Mouse (Mus musculus) forebrain, embryonic 14.5 days (tissue): Measurements from ENCODE around the gene Pigm. TPM values are rescaled to one million over a fixed set of nuclear protein-coding genes. Genes with fewer than 3 reads are reported as not detected.

ENCODE experiments used
- ATAC-seq: fragments of 200-750 bp; cut with Nextera tagmentation; 2 replicates; pipeline ENCODE4 v1.8.0; 2017; ENCODE audit warnings: mild to moderate bottlenecking, moderate library complexity
- DNase-seq: peaks from one replicate; pipeline ENCODE4 v3.0.0-alpha.2; 2015; ENCODE audit warnings: low spot score
- H3K27ac ChIP-seq: fragments of 300-500 bp; sonication (generic); 2 replicates; pipeline ENCODE4 v1.5.1; 2014; ENCODE audit warnings: low read depth, mild to moderate bottlenecking, control low read depth, low read length, moderate library complexity
- H3K27me3 ChIP-seq: fragments of 300-500 bp; sonication (generic); replicated peaks from 2 replicates; pipeline ENCODE4 v1.6.1; 2014; ENCODE audit warnings: low read length, control low read depth, mixed read lengths; ENCODE audit not compliant: control insufficient read depth, insufficient read depth
- H3K36me3 ChIP-seq: fragments of 300-500 bp; sonication (generic); 2 replicates; pipeline ENCODE4 v1.6.1; 2014; ENCODE audit warnings: low read length, control low read depth; ENCODE audit not compliant: control insufficient read depth, insufficient read depth
- H3K4me1 ChIP-seq: fragments of 300-500 bp; sonication (generic); 2 replicates; pipeline ENCODE4 v1.6.1; 2014; ENCODE audit warnings: antibody characterized with exemption, low read length, control low read depth; ENCODE audit not compliant: control insufficient read depth, insufficient read depth
- H3K4me2 ChIP-seq: fragments of 300-500 bp; sonication (generic); 2 replicates; pipeline ENCODE4 v1.6.1; 2014; ENCODE audit warnings: mild to moderate bottlenecking, control low read depth, low read length
- H3K4me3 ChIP-seq: fragments of 300-500 bp; sonication (generic); 2 replicates; pipeline ENCODE4 v1.5.1; 2014; ENCODE audit warnings: low read depth, low read length, control low read depth
- H3K9ac ChIP-seq: fragments of 300-500 bp; sonication (generic); 2 replicates; pipeline ENCODE4 v1.6.1; 2014; ENCODE audit warnings: mild to moderate bottlenecking, low read length, control low read depth, moderate library complexity
- H3K9me3 ChIP-seq: fragments of 300-500 bp; sonication (generic); replicated peaks from 2 replicates; pipeline ENCODE4 v1.6.1; 2016; ENCODE audit warnings: low read length, control low read depth, mixed read lengths; ENCODE audit not compliant: control insufficient read depth
- WGBS: fragments of 180-500 bp; shearing (Covaris S2); extraction: QIAGEN DNeasy Blood & Tissue Kit; methylation state at CpG from one replicate; pipeline ENCODE4 v1.1.7; 2014; 5-methylcytosine and 5-hydroxymethylcytosine counted together
- polyA plus RNA-seq: library from polyadenylated mRNA; unstranded; fragments of >200 nt; fragmentation: Nextera tagmentation; extraction: Ambion mirVana; gene quantifications from 2 replicates; pipeline ENCODE4 v1.2.1, GENCODE M21; 2014

Pigm gene
- polyA plus RNA-seq, 1 experiment from 2014 or later: 5.1 TPM

- Histone ChIP-seq H3K27ac (no peak overlapping the region), H3K4me1 (no peaks in the 10 kb centered on the region), H3K36me3 (no peaks in the 10 kb centered on the region), H3K4me2 (no peak overlapping the region), H3K9ac (no peak overlapping the region), H3K9me3 (no peaks in the 10 kb centered on the region), H3K4me3 (no peak overlapping the region), H3K27me3 (no peaks in the 10 kb centered on the region)
- ATAC-seq (no peak), DNase-seq (no peak)
- WGBS: 65% methylated on average over 4 of the region's 4 CpGs
Measured at GRCm38 (mm10) chr1:172431836-172432586, 55.7 kb downstream of the Pigm start.

GRCm38 (mm10) chr1:172432587-172432955, 56.2 kb downstream of the Pigm start:
- Histone ChIP-seq H3K9ac (no peak overlapping the region), H3K27me3 (no peaks in the 10 kb centered on the region), H3K27ac (no peak overlapping the region), H3K9me3 (no peaks in the 10 kb centered on the region), H3K4me3 (no peak overlapping the region), H3K4me1 (no peaks in the 10 kb centered on the region), H3K4me2 (no peak overlapping the region), H3K36me3 (no peaks in the 10 kb centered on the region)
- DNase-seq: no peak
- ATAC-seq: no peak
- WGBS: 88% methylated on average over 3 of the region's 3 CpGs

- 93% methylated on average over 20 of the region's 20 CpGs for WGBS
- no peaks in the 10 kb centered on the region for H3K9me3 ChIP-seq
Measured at GRCm38 (mm10) chr1:172433012-172433850, 56.9 kb downstream of the Pigm start.

More at GRCm38 (mm10) chr1:172433012-172433850, 56.9 kb downstream of the Pigm start:
- Histone ChIP-seq H3K4me2 (no peak overlapping the region), H3K4me3 (no peak overlapping the region), H3K9ac (no peak overlapping the region), H3K4me1 (no peaks in the 10 kb centered on the region), H3K27me3 (no peaks in the 10 kb centered on the region), H3K36me3 (no peaks in the 10 kb centered on the region), H3K27ac (no peak overlapping the region)
- DNase-seq: no peak
- ATAC-seq: no peak

Other genes starting within 250 kb of the Pigm start
- 159 TPM in 2 replicates for gene Pex19, start 249.8 kb upstream of the Pigm start, polyA plus RNA-seq
- gene Dcaf8, start 228.5 kb upstream of the Pigm start, polyA plus RNA-seq: 76.1 and 83.1 TPM in 2 replicates
- 433 and 436 TPM in 2 replicates for gene Pea15a, start 169.7 kb upstream of the Pigm start, polyA plus RNA-seq
- gene Casq1, start 156.7 kb upstream of the Pigm start, polyA plus RNA-seq: 3.8 and 4.0 TPM in 2 replicates
- 0.08 and 0.12 TPM in 2 replicates for gene Atp1a4, start 118.1 kb upstream of the Pigm start, polyA plus RNA-seq
- 132 and 147 TPM in 2 replicates for gene Igsf8, start 114.9 kb upstream of the Pigm start, polyA plus RNA-seq
- 12.9 and 19.8 TPM in 2 replicates for gene Atp1a2, start 78.5 kb upstream of the Pigm start, polyA plus RNA-seq
- gene Kcnj9, start 47.2 kb upstream of the Pigm start, polyA plus RNA-seq: 1.3 and 1.5 TPM in 2 replicates
- 1.5 and 1.6 TPM in 2 replicates for gene Kcnj10, start 35.3 kb upstream of the Pigm start, polyA plus RNA-seq
- gene Slamf9, start 98.8 kb downstream of the Pigm start, polyA plus RNA-seq: 0.16 and 0.34 TPM in 2 replicates
- gene Igsf9, start 105.2 kb downstream of the Pigm start, polyA plus RNA-seq: 23.5 and 37.8 TPM in 2 replicates
- gene Tagln2, start 123.5 kb downstream of the Pigm start, polyA plus RNA-seq: 40.4 and 53.3 TPM in 2 replicates
- gene Cfap45, start 144.3 kb downstream of the Pigm start, polyA plus RNA-seq: 2.4 and 3.3 TPM in 2 replicates
- gene Vsig8, start 179.4 kb downstream of the Pigm start, polyA plus RNA-seq: 0.11 and 0.28 TPM in 2 replicates
- gene Slamf8, start 214.0 kb downstream of the Pigm start, polyA plus RNA-seq: not detected in 2 replicates
- not detected in 2 replicates for gene Fcrl6, start 226.0 kb downstream of the Pigm start, polyA plus RNA-seq